Mouse (Mus musculus) erythroblast, embryonic 14.5 days (primary cell): Measurements from ENCODE around the gene Prkab2. TPM values are rescaled to one million over a fixed set of nuclear protein-coding genes. Genes with fewer than 3 reads are reported as not detected.

Source experiments
- H3K27me3 ChIP-seq: 2 replicates; pipeline ENCODE4 v1.6.1; 2012; ENCODE audit warnings: inconsistent platforms; ENCODE audit not compliant: control insufficient read depth
- H3K36me3 ChIP-seq: 2 replicates; pipeline ENCODE4 v1.6.1; 2012; ENCODE audit warnings: mild to moderate bottlenecking, inconsistent platforms; ENCODE audit not compliant: control insufficient read depth
- H3K4me1 ChIP-seq: 2 replicates; pipeline ENCODE4 v1.6.1; 2012; ENCODE audit warnings: inconsistent platforms; ENCODE audit not compliant: control insufficient read depth
- H3K4me3 ChIP-seq: replicated peaks from 2 replicates; pipeline ENCODE3; 2012; ENCODE audit warnings: moderate library complexity, mild to moderate bottlenecking, inconsistent platforms
- H3K9me3 ChIP-seq: 2 replicates; pipeline ENCODE4 v1.6.1; 2012; ENCODE audit warnings: low read length, inconsistent platforms, mixed read lengths; ENCODE audit not compliant: control insufficient read depth
- GATA1 ChIP-seq: IDR thresholded peaks from 2 replicates; pipeline ENCODE4 v1.6.1; 2012; ENCODE audit warnings: low read length, inconsistent platforms, mixed read lengths
- TAL1 ChIP-seq: IDR thresholded peaks from 3 replicates; pipeline ENCODE4 v1.6.1; 2012; ENCODE audit warnings: low read length, inconsistent platforms, mixed read lengths
- polyA plus RNA-seq: library from polyadenylated mRNA; stranded (reverse); fragments of >175 nt; gene quantifications from 2 replicates; pipeline ENCODE4 v1.2.3, GENCODE M21; 2012

Prkab2 gene
- polyA plus RNA-seq, 1 experiment: 0.01 TPM

DNA sequence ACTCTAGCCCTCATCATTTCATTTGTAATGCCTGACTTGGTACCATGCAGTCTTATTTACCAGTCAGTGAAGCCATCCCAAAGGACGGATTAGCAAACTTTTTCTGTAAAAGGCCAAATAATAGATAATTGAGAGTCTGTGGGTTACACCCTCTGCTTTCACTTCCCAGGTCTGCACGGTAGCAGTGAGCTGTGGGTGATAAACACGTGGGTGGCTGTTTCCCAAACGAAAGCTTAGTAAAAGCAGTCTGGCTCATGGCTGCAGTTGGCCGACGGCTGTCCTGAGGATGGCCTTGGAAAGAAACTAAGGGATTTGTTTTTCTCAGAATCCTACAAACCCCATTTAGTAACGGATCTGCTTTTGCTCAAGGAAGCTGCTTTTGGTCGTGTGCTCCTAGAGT is 3.2 kb downstream of the Prkab2 start:
- no peaks in the 10 kb centered on the region for H3K27me3 ChIP-seq
- no peaks in the 10 kb centered on the region for H3K9me3 ChIP-seq
- no peak overlapping the region for H3K4me3 ChIP-seq
- TF ChIP-seq TAL1: no peak
- no peak for TF ChIP-seq GATA1
- H3K4me1 ChIP-seq: peaks cover 29% of the 10 kb centered on the region
- H3K36me3 ChIP-seq: peaks cover 21% of the 10 kb centered on the region

DNA sequence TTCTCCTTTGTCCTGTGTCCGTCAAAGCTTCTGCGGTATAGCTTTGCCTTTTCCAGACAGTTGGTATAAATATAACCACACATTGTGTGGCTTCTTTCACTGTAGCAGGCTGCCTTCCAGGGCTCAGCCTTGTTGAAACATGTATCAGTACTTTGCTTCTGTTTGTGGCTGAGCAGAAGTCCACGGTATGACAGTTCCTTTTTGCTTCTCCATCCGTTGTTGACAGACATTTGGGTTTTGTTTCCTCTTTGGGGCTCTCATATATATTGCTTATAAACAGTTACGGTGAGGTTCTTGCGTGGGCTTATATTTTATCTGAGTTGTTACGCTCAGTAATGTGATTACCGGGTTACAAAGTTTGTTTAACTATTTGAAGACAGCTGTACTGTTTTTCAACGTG is 7.5 kb downstream of the Prkab2 start:
- no peak for TF ChIP-seq TAL1
- TF ChIP-seq GATA1: no peak
- Histone ChIP-seq H3K27me3 (no peaks in the 10 kb centered on the region), H3K9me3 (no peaks in the 10 kb centered on the region), H3K4me1 (no peaks in the 10 kb centered on the region), H3K4me3 (no peak overlapping the region), H3K36me3 (peaks cover 40% of the 10 kb centered on the region)

DNA sequence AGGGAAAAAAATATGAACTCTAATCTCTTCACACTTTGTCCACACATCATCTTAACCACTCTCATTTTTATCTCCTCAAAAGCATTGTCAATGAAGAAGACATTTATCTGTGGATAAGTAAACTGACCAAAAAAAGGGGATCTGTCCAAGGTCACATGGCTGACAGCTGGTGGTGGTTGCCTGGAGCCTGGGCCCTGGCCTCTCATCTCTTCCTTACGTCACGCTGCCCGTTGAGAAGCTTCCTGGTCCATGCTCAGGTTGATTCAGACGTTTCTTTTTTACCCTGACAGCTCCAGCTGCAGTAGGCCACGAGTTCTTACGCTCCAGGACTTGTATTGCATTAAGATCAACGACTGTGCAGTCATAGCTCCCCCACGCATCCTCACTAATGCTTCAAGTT is 8.2 kb downstream of the Prkab2 start:
- Histone ChIP-seq H3K9me3 (no peaks in the 10 kb centered on the region), H3K4me3 (no peak overlapping the region), H3K36me3 (peaks cover 42% of the 10 kb centered on the region), H3K27me3 (no peaks in the 10 kb centered on the region), H3K4me1 (no peaks in the 10 kb centered on the region)
- TF ChIP-seq TAL1 (no peak), GATA1 (no peak)

DNA sequence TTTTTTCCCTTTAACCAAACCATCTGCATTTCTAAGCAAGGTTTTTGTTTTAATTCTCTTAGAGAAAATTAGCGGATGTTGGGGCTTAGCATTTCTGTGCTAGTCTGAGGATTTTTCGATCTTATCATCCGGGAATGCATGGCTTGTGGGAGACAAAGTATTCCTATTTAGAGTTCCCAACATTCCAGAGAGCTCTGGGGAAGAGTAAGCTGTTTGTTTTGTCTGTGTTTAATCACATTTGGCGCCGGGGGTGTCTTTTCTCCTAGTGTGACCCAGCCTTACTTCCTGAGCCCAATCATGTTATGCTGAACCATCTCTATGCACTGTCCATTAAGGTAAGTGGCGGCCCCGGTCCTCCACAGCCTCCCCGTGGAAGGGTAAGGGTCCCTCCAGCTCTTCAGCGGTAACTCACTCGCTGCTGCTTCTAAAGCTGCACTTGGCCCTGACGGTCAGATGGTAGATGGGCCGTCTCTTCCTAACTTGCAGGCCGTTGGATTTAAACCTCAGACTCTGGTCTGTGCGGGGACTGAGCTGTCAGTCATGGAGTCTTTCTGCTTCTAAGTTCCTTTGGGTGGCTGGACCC is 9.2 kb downstream of the Prkab2 start:
- H3K27me3 ChIP-seq: no peaks in the 10 kb centered on the region
- TF ChIP-seq TAL1 (no peak), GATA1 (no peak)
- H3K4me1 ChIP-seq: no peaks in the 10 kb centered on the region
- H3K36me3 ChIP-seq: peaks cover 42% of the 10 kb centered on the region
- H3K4me3 ChIP-seq: no peak overlapping the region
- H3K9me3 ChIP-seq: no peaks in the 10 kb centered on the region

DNA sequence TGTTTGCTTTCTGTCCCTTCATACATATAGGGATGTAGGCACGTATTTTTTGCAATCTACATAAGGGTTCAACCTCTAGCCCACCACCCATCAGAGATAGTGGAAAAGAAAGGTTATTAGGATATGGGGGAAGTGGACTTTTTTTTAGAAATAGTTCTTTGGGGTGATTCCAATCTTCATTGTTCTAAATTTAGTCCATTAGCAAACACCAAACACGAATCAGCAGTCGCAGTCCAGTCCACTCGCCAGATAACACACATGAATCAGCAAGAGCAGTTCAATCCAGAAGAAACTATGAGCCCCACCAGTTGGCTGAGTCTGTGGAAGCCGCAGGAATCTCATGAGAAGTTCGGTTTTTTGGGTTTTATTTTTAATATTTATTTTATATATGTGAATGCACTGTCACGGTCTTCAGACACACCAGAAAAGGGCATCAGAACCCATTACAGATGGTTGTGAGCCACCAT is 16.7 kb downstream of the Prkab2 start, which contains the start of gene Gm17651:
Gene Gm17651, minus strand, starts transcription at position 51 of the 467 bp plus-strand sequence.
- Histone ChIP-seq H3K9me3 (no peaks in the 10 kb centered on the region), H3K27me3 (no peaks in the 10 kb centered on the region; the same call in 1 of the 2 replicates), H3K4me1 (no peaks in the 10 kb centered on the region), H3K36me3 (peaks cover 6% of the 10 kb centered on the region), H3K4me3 (no peak within 1 kb of the TSS)
- no peak for TF ChIP-seq TAL1
- no peak for TF ChIP-seq GATA1

DNA sequence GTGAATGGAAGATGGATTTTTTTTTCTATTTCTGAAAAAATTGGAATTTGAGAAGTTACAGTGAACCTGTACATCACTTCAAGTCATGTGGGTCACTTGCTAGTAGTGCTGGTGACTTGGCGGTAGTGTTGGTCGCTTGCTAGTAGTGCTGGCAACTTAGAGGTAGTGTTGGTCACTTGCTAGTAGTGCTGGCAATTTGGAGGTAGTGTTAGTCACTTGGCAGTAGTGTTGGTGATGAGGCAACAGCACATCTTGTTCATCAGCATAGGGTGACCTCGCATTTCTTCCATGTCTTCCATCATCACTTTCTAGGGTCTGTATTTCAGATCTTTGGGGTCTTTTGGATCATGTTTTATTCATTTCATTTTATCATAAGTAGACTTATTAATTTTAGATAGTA is 18.1 kb downstream of the Prkab2 start:
- peaks cover 8% of the 10 kb centered on the region for H3K27me3 ChIP-seq

DNA sequence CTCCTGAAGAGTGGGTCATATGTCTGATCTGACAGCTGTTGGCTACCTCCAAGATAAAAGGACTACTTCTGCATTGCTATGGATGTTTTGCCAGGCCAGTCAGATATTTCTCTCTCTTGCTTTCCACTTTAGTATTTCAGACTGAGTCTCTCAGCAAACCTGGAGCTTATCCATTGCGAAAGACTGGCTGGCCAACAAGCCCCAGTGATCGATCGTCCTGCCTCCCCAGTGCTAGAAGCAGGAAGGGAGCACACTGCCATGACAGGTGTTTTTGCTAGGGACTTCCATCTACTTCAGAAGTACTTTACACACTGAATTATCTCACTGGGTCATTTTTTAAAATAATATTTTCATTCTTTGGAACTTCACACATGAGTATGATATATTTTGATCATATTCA is 20.4 kb downstream of the Prkab2 start:
- Histone ChIP-seq H3K9me3 (no peaks in the 10 kb centered on the region), H3K4me1 (peaks cover 20% of the 10 kb centered on the region), H3K27me3 (peaks cover 29% of the 10 kb centered on the region), H3K4me3 (no peak overlapping the region), H3K36me3 (no peaks in the 10 kb centered on the region)
- TF ChIP-seq GATA1 (no peak), TAL1 (no peak)

More for the DNA sequence above, 18.1 kb downstream of the Prkab2 start:
- Histone ChIP-seq H3K4me3 (no peak overlapping the region), H3K4me1 (peaks cover 7% of the 10 kb centered on the region), H3K36me3 (peaks cover 1% of the 10 kb centered on the region; the same call in 1 of the 2 replicates), H3K9me3 (no peaks in the 10 kb centered on the region)
- no peak for TF ChIP-seq GATA1
- no peak for TF ChIP-seq TAL1

DNA sequence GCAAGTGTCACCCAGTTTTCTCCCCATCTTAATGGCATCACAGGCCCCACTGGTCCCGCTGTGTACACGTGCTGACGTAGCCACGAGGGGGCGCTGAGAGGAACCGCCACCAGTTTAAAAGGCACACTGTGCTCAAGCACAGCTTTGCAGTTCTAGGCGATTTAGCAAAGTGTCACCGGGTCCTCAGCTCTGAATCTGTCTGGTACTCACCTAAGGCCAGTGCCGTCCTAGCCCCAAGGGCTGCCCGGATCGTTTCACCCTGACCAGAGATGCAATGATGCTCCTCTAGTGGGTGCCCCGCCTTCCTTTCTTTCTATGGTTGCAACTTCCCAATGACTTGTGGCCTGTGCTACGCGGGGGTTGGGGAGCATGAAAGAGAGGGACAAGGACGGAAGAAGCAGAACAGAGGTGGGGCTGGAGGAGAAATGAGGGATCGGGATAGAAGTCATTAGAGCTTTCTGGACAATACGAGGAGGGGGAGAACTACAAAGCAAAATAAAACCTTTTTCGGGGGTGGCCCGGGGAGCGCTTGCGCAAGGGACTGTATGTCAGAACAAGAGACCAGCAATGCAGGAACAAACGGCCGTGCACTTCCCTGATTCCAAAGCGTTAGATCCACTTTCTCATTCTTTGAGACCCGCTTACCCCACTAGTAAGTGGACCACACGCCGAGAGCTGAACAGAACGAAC is 22.8 kb downstream of the Prkab2 start:
- no peak for TF ChIP-seq TAL1
- no peak for TF ChIP-seq GATA1
- peaks cover 42% of the 10 kb centered on the region for H3K27me3 ChIP-seq
- H3K4me1 ChIP-seq: peaks cover 20% of the 10 kb centered on the region
- H3K4me3 ChIP-seq: peak overlapping the region; percentile 54
- no peaks in the 10 kb centered on the region for H3K36me3 ChIP-seq
- no peaks in the 10 kb centered on the region for H3K9me3 ChIP-seq

DNA sequence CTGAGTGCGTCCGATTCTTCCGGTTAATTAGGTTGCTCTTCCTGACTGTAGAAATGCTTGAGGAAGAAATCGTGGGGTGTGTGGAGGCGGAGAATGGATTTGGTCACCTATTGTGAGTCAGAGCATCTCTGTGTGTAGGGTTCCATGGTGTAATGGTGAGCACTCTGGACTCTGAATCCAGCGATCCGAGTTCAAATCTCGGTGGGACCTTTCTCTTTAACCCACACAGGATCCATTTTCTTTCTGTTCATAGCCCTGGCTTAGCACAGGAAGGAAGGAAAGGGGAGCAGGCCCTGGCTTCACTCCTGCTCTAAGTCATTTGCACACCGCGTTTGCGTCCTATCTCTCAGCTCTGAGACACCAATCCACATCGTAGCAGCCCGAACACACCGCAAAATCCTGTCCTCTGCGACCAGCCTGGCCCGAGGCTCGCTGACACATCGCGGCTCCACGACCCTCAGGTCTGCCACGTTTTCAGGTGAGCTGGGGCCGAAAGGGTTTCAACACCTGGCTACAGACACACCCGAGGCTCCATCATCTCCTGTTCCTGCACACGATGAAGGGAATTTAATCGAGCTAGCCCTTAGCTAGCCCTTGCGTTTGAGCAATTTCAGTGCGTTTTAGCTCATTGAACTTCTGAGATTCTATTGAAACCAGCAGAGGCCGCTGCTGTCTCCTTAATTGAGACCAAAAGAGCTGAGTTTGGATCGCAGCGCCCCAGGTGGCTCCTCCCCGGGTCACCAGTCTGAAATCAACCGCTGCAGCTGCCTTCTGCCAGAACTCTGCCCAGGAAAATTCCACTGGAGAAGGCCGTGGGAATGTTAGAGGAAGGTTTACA is 23.5 kb downstream of the Prkab2 start:
- Histone ChIP-seq H3K27me3 (peaks cover 42% of the 10 kb centered on the region), H3K36me3 (no peaks in the 10 kb centered on the region), H3K4me3 (peak overlapping the region; percentile 54), H3K4me1 (peaks cover 20% of the 10 kb centered on the region), H3K9me3 (no peaks in the 10 kb centered on the region)
- TF ChIP-seq TAL1: no peak
- TF ChIP-seq GATA1: no peak
